Mouse (Mus musculus): ENCODE data around the gene Gm3327. TPM values are rescaled to one million over a fixed set of nuclear protein-coding genes. Genes with fewer than 3 reads are reported as not detected.

The Gm3327 gene
- polyA plus RNA-seq, 1 experiment from 2014 or later: not detected

Other genes with a start within 250 kb of the Gm3327 start
- gene Ear1, start 248.3 kb upstream of the Gm3327 start, polyA plus RNA-seq (2015; fragmentation: Nextera tagmentation; extraction: Ambion mirVana): 16.2 and 16.7 TPM in 2 replicates
- not detected in 2 replicates for gene Ear10, start 200.3 kb upstream of the Gm3327 start, polyA plus RNA-seq (2015; fragmentation: Nextera tagmentation; extraction: Ambion mirVana)
- gene Gm8113, start 198.5 kb upstream of the Gm3327 start, polyA plus RNA-seq (2015; fragmentation: Nextera tagmentation; extraction: Ambion mirVana): 8.3 and 8.8 TPM in 2 replicates
- not detected in 2 replicates for gene Ang5, start 166.8 kb upstream of the Gm3327 start, polyA plus RNA-seq (2015; fragmentation: Nextera tagmentation; extraction: Ambion mirVana)
- 0.22 TPM in 1 of 2 replicates, not detected in the other for gene Ang6, start 121.6 kb upstream of the Gm3327 start, polyA plus RNA-seq (2015; fragmentation: Nextera tagmentation; extraction: Ambion mirVana)
- 26.0 and 26.5 TPM in 2 replicates for gene Ear2, start 21.2 kb upstream of the Gm3327 start, polyA plus RNA-seq (2015; fragmentation: Nextera tagmentation; extraction: Ambion mirVana)
- gene Gm8212, start 73.8 kb downstream of the Gm3327 start, polyA plus RNA-seq (2015; fragmentation: Nextera tagmentation; extraction: Ambion mirVana): not detected in 2 replicates
- gene 4930503E14Rik, start 89.4 kb downstream of the Gm3327 start, polyA plus RNA-seq (2015; fragmentation: Nextera tagmentation; extraction: Ambion mirVana): not detected in 2 replicates
- gene Gm8220, start 161.7 kb downstream of the Gm3327 start, polyA plus RNA-seq (2015; fragmentation: Nextera tagmentation; extraction: Ambion mirVana): not detected in 2 replicates
- gene Gm5930, start 214.7 kb downstream of the Gm3327 start, polyA plus RNA-seq (2015; fragmentation: Nextera tagmentation; extraction: Ambion mirVana): not detected in 2 replicates
- gene Gm8229, start 241.5 kb downstream of the Gm3327 start, polyA plus RNA-seq (2015; fragmentation: Nextera tagmentation; extraction: Ambion mirVana): not detected in 2 replicates

Data from liver, embryonic 16.5 days (tissue).